Mouse (Mus musculus) T-helper 17 cell (primary cell): ENCODE data around the gene Serpine2.

Source experiments
- in situ Hi-C, 2 experiments: fragments of 300-600 bp; cut with MboI, MseI; formaldehyde crosslinking; loops; 1 replicate in 1 of 2; 2 replicates in 1 of 2; pipeline ENCODE4 v1.15.1; 2025; ENCODE audit warnings: high pct_unique_total_duplicates in 2 of 2

The Serpine2 gene

DNA sequence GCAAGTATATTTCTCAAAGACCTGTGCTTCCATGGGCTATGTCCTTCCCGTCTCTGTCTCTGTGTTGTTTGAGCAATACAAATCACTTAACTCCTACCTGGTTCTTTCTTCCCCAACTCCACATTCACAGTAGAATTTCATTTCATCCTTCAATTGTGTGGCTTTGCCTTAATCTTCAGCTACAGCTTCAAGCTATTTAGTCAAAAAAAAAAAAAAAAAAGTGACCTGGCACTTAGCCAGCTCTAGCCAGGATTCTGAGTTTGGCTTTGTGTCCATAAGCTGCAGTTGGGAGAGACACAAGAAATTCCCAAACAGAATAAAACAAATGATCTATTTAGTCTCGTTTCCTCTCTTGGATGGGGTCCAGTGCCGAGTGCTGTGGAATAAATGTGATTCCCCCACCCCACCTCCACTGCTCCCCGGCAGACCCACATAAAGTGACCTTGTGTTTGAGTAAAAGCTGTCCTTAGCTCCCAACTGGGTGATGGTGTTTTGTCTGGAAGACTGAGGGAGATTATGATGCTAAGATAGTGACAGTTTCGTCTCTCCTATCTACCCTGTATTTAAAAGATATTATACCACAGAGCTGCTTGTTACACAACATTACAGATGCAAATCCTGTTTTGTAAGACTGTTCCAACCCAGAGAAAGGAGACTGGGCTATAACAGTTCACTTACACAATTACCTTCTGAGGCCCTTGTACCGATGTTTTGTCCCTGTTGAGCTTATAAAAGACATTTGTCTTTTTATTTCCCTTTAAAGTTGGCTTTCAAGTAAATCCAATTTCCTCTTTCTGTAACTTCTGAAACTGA lies at the start of gene Serpine2:
TSS of gene Serpine2 (minus strand) at position 51 of the 813 bp plus-strand sequence.
- in situ Hi-C loops = no loop called here

DNA sequence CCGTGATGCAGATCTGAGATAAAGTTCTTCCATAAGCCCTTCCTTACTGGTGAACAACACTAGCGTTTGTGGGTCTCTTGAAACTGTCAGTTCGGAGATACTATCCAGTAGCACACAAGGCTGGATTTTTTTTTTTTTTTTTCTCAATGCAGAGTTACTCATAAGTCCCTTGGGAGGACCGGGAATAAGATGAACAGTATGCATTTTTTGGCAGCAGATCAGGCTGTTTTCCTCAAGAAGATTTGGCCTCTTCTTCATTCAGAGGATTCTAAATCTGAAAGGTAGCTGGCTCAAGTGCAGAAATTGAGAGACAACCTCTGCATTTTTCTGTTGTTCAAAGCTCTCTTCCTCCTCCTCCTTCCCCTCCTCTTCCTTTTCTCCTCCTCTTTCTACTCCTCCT lies 46.8 kb upstream of the Serpine2 start:
- in situ Hi-C loops = no loop called here

DNA sequence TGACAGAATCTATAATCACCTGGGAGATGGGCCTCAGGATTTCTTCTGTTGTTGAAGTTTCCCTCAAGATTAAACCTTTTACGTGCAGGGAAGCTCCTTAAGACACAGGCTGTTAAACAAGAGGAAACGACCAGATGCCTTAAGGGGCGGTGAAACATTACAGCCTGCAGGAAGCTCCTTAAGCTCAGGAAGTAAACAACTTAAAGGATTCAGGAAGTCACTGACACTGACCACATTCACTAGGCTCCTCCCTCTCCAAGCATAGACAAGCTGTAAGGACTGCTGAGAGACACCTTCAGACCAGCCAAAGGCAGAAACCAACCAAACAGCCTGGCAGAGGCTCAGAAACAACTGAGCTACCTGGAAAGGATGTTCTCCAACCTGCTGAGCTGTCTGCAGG lies 44.3 kb upstream of the Serpine2 start:
- in situ Hi-C loops = no loop called here

DNA sequence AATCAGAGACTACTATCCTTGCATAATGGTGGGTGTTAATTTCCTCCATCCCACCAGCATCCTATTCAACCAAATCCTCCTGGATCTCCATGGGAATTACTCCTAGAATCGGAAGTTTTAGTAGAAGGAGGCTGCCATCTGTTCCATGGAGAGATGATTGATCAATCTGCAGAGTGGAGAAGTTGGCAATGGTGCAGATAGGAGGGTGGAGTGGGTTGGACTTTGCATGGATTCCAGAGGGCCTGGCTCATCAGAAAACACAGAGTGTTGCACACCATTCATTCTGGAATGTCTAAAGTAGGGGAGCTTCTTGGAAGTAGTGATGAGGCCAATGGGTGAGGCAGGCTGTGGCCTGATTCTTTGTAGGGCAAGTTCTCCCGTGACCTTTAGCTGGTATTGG lies 41.9 kb upstream of the Serpine2 start:
- in situ Hi-C loops = no loop called here

DNA sequence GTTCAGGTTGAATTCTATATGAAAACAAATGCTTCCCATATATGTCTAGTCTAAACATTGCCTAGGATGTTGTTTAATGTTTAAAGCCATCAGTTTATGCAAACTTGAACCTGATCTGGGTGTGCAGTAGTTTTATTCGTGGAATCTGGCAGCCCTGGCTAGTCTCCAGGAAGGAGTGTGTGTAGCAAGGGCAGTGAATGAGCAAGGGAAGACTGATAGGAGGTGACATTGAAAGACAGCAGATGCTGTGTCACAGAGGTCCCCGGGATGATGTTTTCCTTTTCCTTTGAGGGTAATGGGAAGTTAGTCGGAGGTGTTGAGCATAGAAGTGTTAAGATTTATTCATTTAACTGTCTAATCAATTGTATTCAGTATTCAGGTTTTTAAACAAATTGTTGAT lies 21.7 kb upstream of the Serpine2 start:
- in situ Hi-C loops = no loop called here

DNA sequence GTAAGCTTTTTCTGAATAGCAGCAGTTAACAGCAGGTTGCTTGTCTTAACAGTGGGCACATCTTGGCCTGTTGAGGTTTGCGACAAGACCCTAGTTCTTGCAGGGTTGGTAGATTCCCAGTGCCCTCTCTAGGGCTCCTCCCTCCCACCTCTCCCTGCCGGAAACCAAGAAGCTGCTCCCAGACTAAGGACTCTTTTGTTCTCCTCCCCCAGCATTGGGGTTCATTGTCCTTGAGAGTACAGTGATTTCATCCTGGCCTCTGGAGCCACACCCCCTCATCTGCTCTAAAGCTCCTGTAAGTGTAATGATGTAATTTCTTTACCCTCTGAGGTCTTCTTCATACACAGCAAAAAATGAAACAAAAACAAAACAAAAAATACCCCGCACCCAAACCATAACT lies 13.8 kb upstream of the Serpine2 start:
- in situ Hi-C loops = no loop called here

DNA sequence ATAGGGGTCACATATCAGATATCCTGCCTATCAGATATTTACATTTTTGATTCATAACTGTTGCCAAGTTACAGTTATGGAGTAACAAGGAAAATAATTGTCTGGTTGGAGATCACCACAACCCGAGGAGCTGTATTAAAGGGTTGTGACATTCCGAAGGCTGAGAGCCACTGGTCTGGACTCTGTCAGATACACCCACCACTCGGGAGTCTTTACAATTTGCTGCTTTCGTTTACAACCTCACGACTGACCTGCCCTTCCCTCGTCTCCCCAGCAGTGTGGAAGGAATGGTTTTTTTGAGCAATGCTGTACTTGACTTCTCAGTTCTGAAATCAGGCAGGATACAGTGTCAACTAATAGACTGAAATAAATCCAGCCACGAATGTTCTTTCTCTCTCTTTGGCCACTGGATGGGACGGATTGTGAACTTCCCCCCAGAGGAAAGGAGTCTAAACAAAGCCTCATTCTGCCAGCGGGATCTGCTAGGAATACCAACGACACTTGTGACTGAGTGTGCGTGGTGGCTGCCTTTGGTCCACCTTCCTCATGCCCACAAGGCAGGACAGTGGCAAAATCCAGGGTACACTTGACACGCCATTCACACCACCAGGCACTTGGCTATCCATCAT lies 455 bp downstream of the Serpine2 start:
- in situ Hi-C loops = no loop called here

DNA sequence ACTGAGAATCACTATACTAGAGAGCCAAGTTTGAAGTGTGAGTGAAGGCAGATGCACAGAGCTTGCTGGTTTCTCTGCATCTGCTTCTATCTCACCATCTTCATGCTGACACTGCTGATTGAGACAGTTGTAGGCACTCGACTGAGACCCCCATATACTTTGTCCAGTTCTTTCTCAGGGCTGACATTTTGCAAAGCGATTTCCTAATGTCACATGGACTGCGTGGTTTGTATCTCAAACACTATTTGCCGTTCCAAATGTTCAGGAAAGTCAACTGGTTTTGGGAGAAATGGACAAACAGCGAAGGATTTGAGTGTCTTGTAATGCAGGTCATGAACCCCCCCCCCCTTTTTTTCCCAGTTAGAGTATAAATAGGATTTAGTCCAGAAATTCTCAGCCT lies 1.0 kb downstream of the Serpine2 start:
- in situ Hi-C loops = no loop called here

DNA sequence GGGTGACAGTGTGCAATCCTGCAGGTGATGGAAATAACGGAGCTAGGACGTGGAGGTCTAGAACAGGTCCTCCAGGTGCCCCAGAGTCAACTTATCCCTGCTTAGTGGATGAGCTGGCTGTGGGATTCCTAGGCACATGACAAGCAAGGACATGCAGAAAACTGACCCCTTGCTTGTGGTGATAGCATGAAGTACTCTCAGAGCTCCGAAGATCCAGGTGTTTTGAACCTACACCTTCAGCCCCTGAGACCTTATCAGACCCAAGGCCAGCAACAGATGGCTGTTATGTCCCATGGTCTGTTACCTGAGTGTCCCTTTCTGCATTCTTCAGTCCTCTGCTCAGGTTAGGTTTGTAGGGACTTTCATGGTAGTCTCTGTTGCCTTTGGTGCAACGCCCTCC lies 2.0 kb downstream of the Serpine2 start:
- in situ Hi-C loops = no loop called here

DNA sequence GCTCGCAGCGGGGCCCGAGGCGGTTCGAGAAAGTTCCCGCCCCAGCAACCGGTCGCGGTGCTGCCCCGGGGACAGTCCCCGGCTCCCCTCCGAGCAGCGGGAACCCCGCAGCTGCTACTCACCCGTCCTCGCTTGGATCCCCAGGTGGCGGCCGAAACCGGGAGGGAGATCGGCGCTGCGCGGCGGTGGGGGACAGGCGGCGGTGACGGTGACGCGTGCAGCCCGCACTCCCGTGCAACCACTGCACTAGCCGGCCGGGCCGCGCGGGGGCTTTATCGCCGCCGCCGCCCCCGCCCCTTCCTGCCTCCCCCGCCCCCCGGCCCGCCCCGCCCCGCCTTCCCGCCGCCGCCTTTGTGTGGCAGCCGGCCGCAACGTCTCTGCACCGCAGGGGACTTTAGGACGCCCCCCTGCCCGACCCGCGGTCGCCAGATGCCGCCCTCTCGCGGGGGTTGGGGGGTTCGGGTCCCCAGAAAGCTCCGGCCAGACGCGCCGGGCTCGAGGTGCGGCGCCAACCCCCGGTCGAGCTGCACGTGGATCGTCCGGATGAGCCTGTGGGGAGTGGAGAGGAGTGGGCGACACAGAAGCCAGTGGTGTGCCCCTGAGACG lies 2.5 kb downstream of the Serpine2 start:
- in situ Hi-C loops = no loop called here

DNA sequence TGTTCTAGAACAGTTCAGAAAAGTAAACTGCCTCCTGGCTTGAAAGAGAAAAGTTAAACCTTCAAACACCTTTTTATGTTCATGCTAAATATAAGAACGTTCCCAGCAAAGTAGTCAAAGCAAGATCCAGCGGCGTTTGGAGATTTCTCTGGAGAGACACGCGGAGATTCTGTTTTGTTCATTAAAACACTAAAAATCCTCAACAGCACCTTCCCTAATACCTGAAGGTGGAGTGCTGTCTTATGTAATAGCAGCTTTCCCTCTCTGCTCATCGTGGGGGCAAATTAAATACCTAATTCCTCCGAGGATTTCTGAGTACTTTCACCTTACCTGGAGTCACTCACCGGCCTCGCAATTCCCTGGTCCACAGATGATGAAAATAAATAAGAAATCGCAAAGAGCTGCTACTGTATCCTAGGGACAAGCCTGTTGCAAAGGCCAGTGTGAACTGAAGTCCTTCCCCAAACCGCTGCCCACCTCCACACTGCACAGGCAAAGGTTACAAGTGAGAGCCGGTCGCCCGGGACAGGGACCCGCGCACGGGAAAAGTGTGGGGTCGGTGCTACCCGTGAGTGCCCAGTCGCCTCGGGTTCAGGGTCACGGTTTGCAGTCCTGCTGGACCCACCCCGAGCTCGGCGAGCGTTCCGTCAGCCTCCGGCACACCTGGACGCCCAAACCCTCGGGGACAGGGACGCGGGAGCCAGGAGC lies 3.1 kb downstream of the Serpine2 start:
- in situ Hi-C loops = no loop called here

DNA sequence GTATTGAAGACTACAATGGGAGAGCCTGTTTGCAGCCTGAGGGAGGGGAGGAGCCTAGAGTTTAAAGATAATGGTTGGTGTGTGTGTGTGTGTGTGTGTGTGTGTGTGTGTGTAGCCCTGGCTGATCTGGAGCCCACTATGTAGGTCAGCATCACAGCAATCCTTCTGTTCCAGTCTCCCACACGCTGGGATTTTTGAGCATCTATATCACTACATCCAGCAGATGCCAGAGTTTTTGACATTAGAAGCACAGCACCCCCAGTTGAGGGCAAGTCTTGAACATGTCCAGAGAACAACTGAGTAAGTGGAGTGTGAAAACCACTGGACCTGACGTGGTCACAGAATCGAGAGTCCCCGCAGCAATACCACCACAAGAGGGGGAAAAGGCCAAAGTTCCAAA lies 4.2 kb downstream of the Serpine2 start:
- in situ Hi-C loops = no loop called here

DNA sequence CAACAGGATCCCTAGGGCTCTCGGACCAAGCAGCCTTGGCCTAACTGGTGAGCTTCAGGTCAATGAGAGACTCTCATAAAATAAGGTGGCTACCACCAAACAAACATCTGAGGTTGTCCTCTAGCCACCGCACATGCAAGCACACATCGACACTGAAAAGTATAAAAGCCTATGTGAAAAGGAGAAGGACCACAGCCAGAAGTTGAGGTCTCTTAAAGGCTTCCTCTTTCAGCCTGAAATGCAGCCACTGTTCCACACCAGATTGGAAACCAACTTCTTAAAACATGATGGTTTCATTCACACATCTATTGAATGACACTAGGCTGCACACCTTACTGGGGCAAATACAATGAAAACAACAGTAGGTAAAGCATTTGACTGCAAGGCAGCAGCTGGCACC lies 7.5 kb downstream of the Serpine2 start:
- in situ Hi-C loops = no loop called here

DNA sequence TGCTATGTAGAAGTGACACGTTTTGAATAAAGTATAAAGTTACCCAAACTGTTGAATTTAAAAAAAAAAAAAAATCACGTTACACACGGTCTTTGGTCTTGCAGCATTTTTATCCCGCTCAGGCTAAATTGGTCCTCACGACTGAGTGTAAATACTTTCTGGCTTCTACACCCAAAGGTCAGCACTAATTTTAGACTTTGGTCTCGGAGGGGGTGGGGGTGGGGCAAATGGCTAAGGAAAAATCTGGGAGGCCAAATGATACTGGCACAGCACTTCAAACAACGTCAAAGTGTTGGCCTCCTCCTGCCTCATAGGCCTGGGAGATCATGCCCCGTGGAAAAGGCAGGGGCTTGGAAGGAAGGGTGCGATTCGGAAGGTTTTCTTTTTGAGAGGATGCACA lies 10.6 kb downstream of the Serpine2 start:
- in situ Hi-C loops = no loop called here

DNA sequence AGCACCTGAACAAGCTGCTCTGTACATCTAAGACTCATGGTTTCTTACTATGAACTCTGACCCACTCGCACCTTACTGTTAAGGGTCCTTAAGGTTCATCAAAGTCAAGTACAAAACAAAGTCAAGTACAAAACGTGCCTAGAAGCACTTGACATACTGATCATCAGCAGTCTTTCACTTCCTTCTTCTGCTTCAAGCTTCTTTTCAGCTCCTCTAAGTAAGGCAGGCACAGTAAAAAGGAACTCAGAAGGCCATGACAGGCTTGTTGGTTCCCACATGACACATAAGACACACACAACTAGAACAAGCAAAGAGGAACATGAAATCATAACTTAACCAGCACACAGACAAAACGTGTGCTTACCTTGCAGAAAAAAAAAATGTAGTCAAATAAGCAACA lies 12.3 kb downstream of the Serpine2 start:
- in situ Hi-C loops = no loop called here

DNA sequence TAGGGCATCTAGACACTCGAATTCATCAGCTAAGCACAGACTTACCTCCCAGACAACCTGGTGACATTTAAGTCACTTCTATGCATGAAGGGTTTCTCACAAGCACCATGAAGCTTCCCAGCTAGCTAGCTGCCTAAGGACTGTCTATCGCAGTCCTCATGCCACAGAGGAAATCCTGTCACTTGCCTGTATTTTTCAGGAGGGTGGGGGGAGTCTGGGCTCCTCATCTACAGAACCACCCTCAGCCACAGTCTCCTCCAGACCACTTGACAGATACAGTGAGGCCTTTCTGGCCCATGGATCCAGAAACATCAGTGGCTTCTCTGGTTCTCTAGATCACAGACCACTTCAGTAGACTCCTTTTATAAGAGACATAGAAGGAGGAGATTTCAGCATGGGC lies 14.1 kb downstream of the Serpine2 start:
- in situ Hi-C loops = no loop called here

DNA sequence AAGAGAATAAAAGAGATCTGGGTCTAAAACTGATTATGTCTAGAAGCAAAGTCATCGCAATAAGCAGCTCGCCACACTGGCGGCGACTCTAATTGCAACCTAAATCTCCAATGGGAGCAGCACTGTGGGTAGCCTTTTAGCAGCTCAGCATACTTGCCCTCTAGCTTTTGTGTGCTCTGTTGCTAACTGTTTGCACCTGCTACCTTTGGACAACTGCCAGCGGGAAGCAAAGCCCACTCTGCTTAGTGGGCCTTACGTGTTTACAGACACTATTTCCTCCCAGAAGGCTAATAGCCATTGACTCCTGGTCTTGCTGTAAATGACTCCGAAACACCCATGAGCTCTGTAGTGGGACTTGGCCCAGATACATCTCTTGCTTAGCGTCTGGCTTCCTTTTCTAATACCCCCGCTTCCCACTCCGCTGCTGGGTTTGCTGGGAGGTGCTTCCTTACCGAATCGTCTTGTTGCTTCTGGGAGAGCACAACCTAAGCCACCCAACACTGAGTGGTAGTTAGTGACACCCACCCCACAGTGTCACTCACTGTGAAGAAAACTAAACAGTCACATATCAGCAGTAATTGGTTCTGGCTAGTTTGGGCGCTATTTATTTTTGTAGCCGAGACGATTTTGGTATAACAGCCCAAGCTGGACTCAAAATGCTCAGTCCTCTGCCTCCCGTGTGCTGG lies 28.1 kb downstream of the Serpine2 start:
- in situ Hi-C loops = no loop called here

DNA sequence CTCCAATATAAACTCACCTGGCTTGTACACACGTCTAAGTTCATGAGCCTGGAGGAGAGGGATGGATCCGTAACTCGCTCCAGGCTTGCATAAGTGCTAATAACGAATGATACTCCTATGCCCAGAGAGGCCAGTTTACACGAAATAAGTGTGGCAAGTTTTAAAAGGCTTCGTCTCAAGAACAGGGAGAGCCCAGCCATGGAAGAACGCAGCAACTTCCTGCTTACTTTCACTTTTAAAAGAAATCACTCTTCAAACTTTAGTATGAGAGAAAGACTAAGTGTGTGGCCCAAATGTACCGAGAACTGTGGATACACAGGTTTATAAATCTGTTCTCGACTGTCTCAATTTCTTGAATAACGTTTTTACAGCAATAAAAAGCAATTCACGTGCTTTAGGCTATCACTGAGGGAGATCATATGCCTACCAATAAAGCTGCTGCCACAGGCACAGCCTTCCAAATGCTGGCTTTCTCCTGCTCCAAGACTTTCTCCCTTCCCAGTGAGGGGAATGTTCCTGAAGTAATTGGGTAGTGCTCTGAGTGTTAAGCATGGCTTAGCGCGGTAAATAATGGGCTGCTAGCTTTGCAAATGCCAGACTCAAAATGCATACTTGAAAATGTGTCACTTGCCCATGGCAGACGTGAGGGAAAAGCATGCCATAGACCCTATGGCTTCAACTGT lies 36.9 kb downstream of the Serpine2 start:
- in situ Hi-C loops = loop anchor here in 1 of 2 experiments (25.0 kb wide), 1 partner anchor 412 kb away; no protein-coding TSS in a partner anchor

DNA sequence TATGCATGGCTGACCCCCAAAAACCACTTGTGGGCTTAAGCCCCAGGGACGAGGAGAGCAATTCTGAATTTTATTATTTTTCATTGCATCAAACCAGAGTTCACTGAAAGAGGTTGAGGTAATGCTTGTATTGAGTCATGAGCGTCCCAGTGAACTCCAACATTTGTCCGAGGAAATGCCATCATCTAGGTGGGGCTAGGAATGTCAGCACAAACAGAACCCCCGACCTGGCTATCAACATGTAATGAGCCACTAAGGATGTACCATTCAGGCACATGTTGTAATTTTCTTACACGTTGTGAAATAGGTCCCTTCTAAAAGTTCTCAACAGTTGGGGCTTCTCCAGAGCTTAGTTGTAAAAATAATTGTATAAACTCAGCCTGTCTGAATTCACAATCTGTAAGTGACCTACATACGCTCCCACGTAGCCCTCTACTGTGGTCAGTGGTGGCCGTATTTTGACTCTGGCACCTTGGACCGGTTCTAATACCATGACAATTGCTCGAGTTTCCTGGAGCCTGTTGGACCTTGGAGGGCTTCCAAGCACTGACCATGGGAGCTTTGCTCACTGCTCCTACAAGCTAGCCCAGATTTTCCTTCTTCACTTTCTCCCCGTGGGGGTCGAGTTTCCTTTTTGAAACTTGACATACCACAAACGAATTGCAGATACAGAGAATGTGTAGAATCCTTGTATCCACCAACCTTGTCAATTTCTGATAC lies 38.0 kb downstream of the Serpine2 start:
- in situ Hi-C loops = loop anchor here in 1 of 2 experiments (25.0 kb wide), 1 partner anchor 411 kb away; no protein-coding TSS in a partner anchor

DNA sequence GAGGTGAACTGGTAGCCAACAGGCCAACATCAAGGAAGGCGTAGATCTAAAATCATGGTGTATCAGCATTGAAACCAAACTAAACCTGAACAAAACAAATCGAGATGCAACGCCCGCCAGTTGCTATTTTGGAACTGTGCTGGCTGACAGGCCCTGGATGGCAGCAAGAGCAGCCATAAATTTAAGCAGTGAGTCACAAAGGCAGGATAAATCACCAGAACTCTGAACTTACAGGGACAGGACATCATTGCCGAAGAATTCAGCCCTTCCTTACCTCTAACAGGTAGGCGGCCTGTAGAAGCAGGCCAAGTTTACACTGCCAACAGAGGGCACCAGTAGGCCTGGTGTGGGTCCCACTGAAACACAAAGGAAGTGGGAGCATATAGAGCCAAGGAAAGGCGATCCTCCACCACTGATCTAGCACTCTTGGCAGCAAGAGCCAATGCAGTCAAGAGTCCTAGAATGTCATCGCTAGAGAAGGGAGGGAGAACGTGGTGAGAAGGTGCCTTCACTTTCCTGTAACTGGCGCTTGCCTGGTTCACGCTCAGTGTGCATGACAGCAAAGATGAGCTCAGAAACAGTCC lies 41.6 kb downstream of the Serpine2 start:
- in situ Hi-C loops = loop anchor here in 1 of 2 experiments (25.0 kb wide), 1 partner anchor 407 kb away; no protein-coding TSS in a partner anchor
